Mouse (Mus musculus) CH12.LX (cell line): ENCODE measurements around the gene Med23. TPM values are rescaled to one million over a fixed set of nuclear protein-coding genes. Genes with fewer than 3 reads are reported as not detected.
A peak's percentile ranks its signal among the peaks of the same experiment; 100 is the strongest.

Source experiments
- DNase-seq: peaks from one replicate; pipeline ENCODE4 v3.0.0-alpha.2; 2013; ENCODE audit errors: extremely low read depth
- H3K27ac ChIP-seq: 2 replicates; pipeline ENCODE4 v1.5.1; 2012; ENCODE audit warnings: low read depth, mild to moderate bottlenecking, control low read depth, moderate library complexity; ENCODE audit not compliant: insufficient read depth
- H3K27me3 ChIP-seq: replicated peaks from 2 replicates; pipeline ENCODE3; 2012; ENCODE audit warnings: inconsistent platforms
- H3K36me3 ChIP-seq, 2 experiments: replicated peaks in 1 of 2; 2 replicates each; pipeline versions ENCODE3 to v1.6.1; 2012; ENCODE audit warnings: inconsistent platforms in 1 of 2, low read length in 1 of 2, mild to moderate bottlenecking in 1 of 2, mixed read lengths in 1 of 2, moderate library complexity in 1 of 2; ENCODE audit not compliant: control insufficient read depth in 1 of 2, insufficient read depth in 1 of 2
- H3K4me1 ChIP-seq, 2 experiments: 2 replicates each; pipeline ENCODE4 v1.6.1; 2012; ENCODE audit warnings: inconsistent platforms in 1 of 2, moderate library complexity in 1 of 2; ENCODE audit not compliant: insufficient read depth in 2 of 2, control insufficient read depth in 1 of 2
- H3K4me2 ChIP-seq: 2 replicates; pipeline ENCODE4 v1.6.1; 2012; ENCODE audit warnings: low read depth, mild to moderate bottlenecking, control low read depth; ENCODE audit not compliant: poor library complexity, insufficient read depth, severe bottlenecking
- H3K4me3 ChIP-seq, 3 experiments: fragments of 150-350 bp in 1 of 3; sonication (generic) in 1 of 3; replicated peaks in 1 of 3; 2 replicates each; pipeline versions ENCODE3 to v1.5.1; 2011 to 2012; ENCODE audit warnings: low read depth in 2 of 3, low read length in 2 of 3, mild to moderate bottlenecking in 2 of 3, moderate library complexity in 2 of 3, control low read depth in 1 of 3, improper control_type of control experiment in 1 of 3, inconsistent platforms in 1 of 3, mixed read lengths in 1 of 3; ENCODE audit not compliant: poor library complexity in 1 of 3
- H3K79me2 ChIP-seq: replicated peaks from 2 replicates; pipeline ENCODE4 v1.6.1; 2012; ENCODE audit warnings: mild to moderate bottlenecking, moderate library complexity; ENCODE audit not compliant: control insufficient read depth, poor library complexity, insufficient read depth, severe bottlenecking; ENCODE audit errors: extremely low read depth
- H3K9ac ChIP-seq: 2 replicates; pipeline ENCODE4 v1.6.1; 2012; ENCODE audit warnings: low read depth, mild to moderate bottlenecking, control low read depth, moderate library complexity; ENCODE audit not compliant: insufficient read depth
- H3K9me3 ChIP-seq: replicated peaks from 2 replicates; pipeline ENCODE3; 2012; ENCODE audit warnings: low read length, inconsistent platforms, mixed read lengths
- BHLHE40 ChIP-seq: IDR thresholded peaks from 2 replicates; pipeline ENCODE4 v1.6.1; 2011; ENCODE audit warnings: mild to moderate bottlenecking, low read depth, low read length, improper control_type of control experiment
- CHD2 ChIP-seq: IDR thresholded peaks from 2 replicates; pipeline ENCODE4 v1.6.1; 2011; ENCODE audit warnings: low read length, improper control_type of control experiment
- CTCF ChIP-seq, 2 experiments: IDR thresholded peaks in 1 of 2; conservative IDR thresholded peaks in 1 of 2; 2 replicates each; pipeline ENCODE4 v1.5.1; 2011 to 2012; ENCODE audit warnings: low read depth in 2 of 2, low read length in 2 of 2, improper control_type of control experiment in 1 of 2, inconsistent platforms in 1 of 2, mild to moderate bottlenecking in 1 of 2, moderate library complexity in 1 of 2
- ETS1 ChIP-seq: conservative IDR thresholded peaks from 2 replicates; pipeline ENCODE4 v1.6.1; 2012; ENCODE audit warnings: low read depth, mild to moderate bottlenecking, inconsistent platforms, low read length, improper control_type of control experiment, moderate library complexity
- HCFC1 ChIP-seq: IDR thresholded peaks from 2 replicates; pipeline ENCODE4 v1.6.1; 2012; ENCODE audit warnings: low read depth, mild to moderate bottlenecking, inconsistent platforms, low read length, improper control_type of control experiment
- IRF4 ChIP-seq: IDR thresholded peaks from 2 replicates; pipeline ENCODE4 v1.6.1; 2014; ENCODE audit warnings: low read depth, mild to moderate bottlenecking, inconsistent platforms, low read length, improper control_type of control experiment
- JUN ChIP-seq: IDR thresholded peaks from 2 replicates; pipeline ENCODE4 v1.6.1; 2011; ENCODE audit warnings: low read depth, mild to moderate bottlenecking, low read length, improper control_type of control experiment, moderate library complexity; ENCODE audit not compliant: insufficient read depth
- JUND ChIP-seq: conservative IDR thresholded peaks from 2 replicates; pipeline ENCODE4 v1.6.1; 2011; ENCODE audit warnings: low read depth, low read length, improper control_type of control experiment
- KAT2A ChIP-seq: IDR thresholded peaks from 2 replicates; pipeline ENCODE4 v1.6.1; 2012; ENCODE audit warnings: low read length, improper control_type of control experiment, inconsistent platforms; ENCODE audit not compliant: insufficient replicate concordance
- MAFK ChIP-seq: IDR thresholded peaks from 2 replicates; pipeline ENCODE4 v1.6.1; 2011; ENCODE audit warnings: low read length, improper control_type of control experiment; ENCODE audit not compliant: insufficient replicate concordance
- MAX ChIP-seq: IDR thresholded peaks from 2 replicates; pipeline ENCODE4 v1.6.1; 2011; ENCODE audit warnings: low read length, improper control_type of control experiment
- MAZ ChIP-seq: IDR thresholded peaks from 2 replicates; pipeline ENCODE4 v1.6.1; 2012; ENCODE audit warnings: low read depth, mild to moderate bottlenecking, inconsistent platforms, low read length, improper control_type of control experiment, moderate library complexity
- MXI1 ChIP-seq: IDR thresholded peaks from 2 replicates; pipeline ENCODE4 v1.6.1; 2011; ENCODE audit warnings: mild to moderate bottlenecking, low read depth, low read length, improper control_type of control experiment
- MYC ChIP-seq: IDR thresholded peaks from 2 replicates; pipeline ENCODE4 v1.6.1; 2011; ENCODE audit warnings: low read depth, mild to moderate bottlenecking, improper control_type of control experiment, low read length
- NELFE ChIP-seq: IDR thresholded peaks from 2 replicates; pipeline ENCODE4 v1.6.1; 2011; ENCODE audit warnings: low read depth, low read length, improper control_type of control experiment
- NRF1 ChIP-seq: IDR thresholded peaks from 2 replicates; pipeline ENCODE4 v1.6.1; 2014; ENCODE audit warnings: low read depth, mild to moderate bottlenecking, inconsistent platforms, low read length, improper control_type of control experiment, moderate library complexity
- POLR2AphosphoS2 ChIP-seq: IDR thresholded peaks from 2 replicates; pipeline ENCODE4 v1.6.1; 2011; ENCODE audit warnings: low read depth, low read length, improper control_type of control experiment
- RAD21 ChIP-seq: IDR thresholded peaks from 2 replicates; pipeline ENCODE4 v1.6.1; 2011; ENCODE audit warnings: low read depth, mild to moderate bottlenecking, low read length, improper control_type of control experiment, moderate library complexity
- RCOR1 ChIP-seq: conservative IDR thresholded peaks from 2 replicates; pipeline ENCODE4 v1.6.1; 2012; ENCODE audit warnings: low read depth, mild to moderate bottlenecking, inconsistent platforms, low read length, improper control_type of control experiment
- SIN3A ChIP-seq: IDR thresholded peaks from 2 replicates; pipeline ENCODE4 v1.6.1; 2012; ENCODE audit warnings: low read length, improper control_type of control experiment, inconsistent platforms
- SMC3 ChIP-seq: IDR thresholded peaks from 2 replicates; pipeline ENCODE4 v1.6.1; 2011; ENCODE audit warnings: low read depth, low read length, improper control_type of control experiment
- TBP ChIP-seq: conservative IDR thresholded peaks from 2 replicates; pipeline ENCODE4 v1.6.1; 2011; ENCODE audit warnings: low read depth, low read length, improper control_type of control experiment
- TCF12 ChIP-seq: IDR thresholded peaks from 2 replicates; pipeline ENCODE4 v1.6.1; 2014; ENCODE audit warnings: low read depth, mild to moderate bottlenecking, inconsistent platforms, low read length, improper control_type of control experiment
- USF2 ChIP-seq: conservative IDR thresholded peaks from 2 replicates; pipeline ENCODE4 v1.6.1; 2011; ENCODE audit warnings: low read depth, low read length, improper control_type of control experiment
- ZC3H11A ChIP-seq: IDR thresholded peaks from 2 replicates; pipeline ENCODE4 v1.6.1; 2012; ENCODE audit warnings: low read depth, mild to moderate bottlenecking, inconsistent platforms, low read length, improper control_type of control experiment
- ZKSCAN1 ChIP-seq: IDR thresholded peaks from 2 replicates; pipeline ENCODE4 v1.6.1; 2012; ENCODE audit warnings: low read depth, inconsistent platforms, low read length, improper control_type of control experiment, borderline replicate concordance
- ZMIZ1 ChIP-seq: IDR thresholded peaks from 2 replicates; pipeline ENCODE4 v1.6.1; 2012; ENCODE audit warnings: low read depth, mild to moderate bottlenecking, inconsistent platforms, low read length, improper control_type of control experiment
- ZNF384 ChIP-seq: IDR thresholded peaks from 2 replicates; pipeline ENCODE4 v1.6.1; 2012; ENCODE audit warnings: low read depth, low read length, improper control_type of control experiment, inconsistent platforms
- dilution Hi-C: fragments of 300-500 bp; cut with MboI; formaldehyde crosslinking; loops from 2 replicates; pipeline ENCODE4 v1.14.3; 2020; ENCODE audit warnings: low sequenced_read_pairs; ENCODE audit not compliant: extremely low pct_unique_long_range_greater_than_20kb, extremely low pct_ligation_motif_present
- in situ Hi-C: fragments of 300-500 bp; cut with MboI; formaldehyde crosslinking; loops from 3 replicates; pipeline ENCODE4 v1.14.3; 2019; ENCODE audit warnings: low sequenced_read_pairs, low pct_ligation_motif_present, low pct_unique_long_range_greater_than_20kb, mixed read lengths
- polyA plus RNA-seq: library from polyadenylated mRNA; unstranded; fragments of >175 nt; gene quantifications from 2 replicates; pipeline ENCODE4 v1.2.1, GENCODE M21; 2012; ENCODE audit warnings: low read depth; ENCODE audit not compliant: insufficient read length
- total RNA-seq, 2 experiments: library from RNA; depleted of rRNA; stranded (reverse); fragments of 300-350 nt in 1 of 2; fragments of >200 nt in 1 of 2; gene quantifications; 2 replicates each; pipeline ENCODE4 v1.2.3; 2012 to 2014

Med23 gene
- total and polyA plus RNA-seq, 3 experiments, result 43.5 to 45.7 (median 45.6) TPM

DNA sequence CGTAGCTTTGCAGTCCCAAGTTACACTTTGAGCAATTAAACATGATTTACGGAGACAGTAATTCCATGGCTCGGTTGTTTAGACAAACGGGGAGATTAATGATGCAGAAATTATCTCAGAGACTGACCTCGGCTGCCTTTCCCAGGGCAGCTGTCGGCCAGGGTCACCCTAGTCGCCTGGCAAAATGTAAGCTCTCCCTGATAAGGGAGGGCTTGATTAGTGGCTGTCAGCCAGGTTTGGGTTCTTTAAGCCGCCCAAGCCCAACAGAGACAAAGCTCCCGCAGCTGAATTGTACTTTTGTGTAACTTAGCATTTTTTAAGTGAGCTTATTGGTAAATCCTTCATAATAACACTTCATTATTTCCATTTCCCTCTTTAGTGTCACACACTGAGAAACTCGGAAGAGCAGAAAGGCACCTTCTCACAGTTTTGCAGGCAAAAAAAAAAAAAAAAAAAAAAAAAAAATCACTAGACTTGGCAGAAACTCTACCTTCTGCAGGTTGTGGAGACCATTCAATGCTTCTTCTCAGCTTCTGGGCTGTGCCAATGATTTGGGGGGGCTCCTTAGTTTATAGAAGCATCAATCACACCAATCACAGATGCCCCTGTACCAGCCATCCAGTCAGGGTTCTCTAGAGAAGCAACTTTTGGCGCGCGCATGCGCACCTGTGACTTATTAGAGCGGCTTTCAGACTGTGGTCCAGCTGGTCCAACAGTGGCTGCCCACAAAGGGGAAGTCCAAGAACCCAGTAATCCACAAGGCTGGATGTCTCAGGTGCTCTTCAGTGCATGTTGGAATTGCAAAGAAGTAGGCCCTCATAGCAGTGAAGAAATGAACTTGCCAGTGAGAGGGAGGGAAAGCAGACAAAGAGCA, 89.5 kb downstream of the Med23 start:
- H3K9me3 ChIP-seq, result no peaks in the 10 kb centered on the region
- peaks cover 8 to 10% of the 10 kb centered on the region in 2 experiments for H3K4me1 ChIP-seq
- H3K27me3 ChIP-seq, result no peaks in the 10 kb centered on the region
- H3K36me3 ChIP-seq, result no peaks in the 10 kb centered on the region
- dilution Hi-C loops, result no loop called here
- no peak overlapping the region; the same call in 1 of the 2 replicates for H3K27ac ChIP-seq
- H3K4me3 ChIP-seq, result peak overlapping the region in 2 of 3 experiments; percentile 3 to 20
- TF ChIP-seq IRF4 (0 out of 2 replicates have a peak, but pooled peaks have one; percentile 25), ZNF384 (peak; percentile 90), NELFE (no peak), HCFC1 (no peak), BHLHE40 (no peak), TBP (no peak), MAX (no peak), JUN (no peak), USF2 (no peak), NRF1 (peak; percentile 97), ETS1 (no peak), KAT2A (no peak)
- in situ Hi-C loops, result loop anchor here (5.0 kb wide), 1 partner anchor 258 kb away; no protein-coding TSS in a partner anchor
- H3K9ac ChIP-seq, result no peak overlapping the region; the same call in 1 of the 2 replicates
- no peaks in the 10 kb centered on the region for H3K79me2 ChIP-seq
- H3K4me2 ChIP-seq, result peak overlapping the region; percentile 96
- DNase-seq, result no peak

DNA sequence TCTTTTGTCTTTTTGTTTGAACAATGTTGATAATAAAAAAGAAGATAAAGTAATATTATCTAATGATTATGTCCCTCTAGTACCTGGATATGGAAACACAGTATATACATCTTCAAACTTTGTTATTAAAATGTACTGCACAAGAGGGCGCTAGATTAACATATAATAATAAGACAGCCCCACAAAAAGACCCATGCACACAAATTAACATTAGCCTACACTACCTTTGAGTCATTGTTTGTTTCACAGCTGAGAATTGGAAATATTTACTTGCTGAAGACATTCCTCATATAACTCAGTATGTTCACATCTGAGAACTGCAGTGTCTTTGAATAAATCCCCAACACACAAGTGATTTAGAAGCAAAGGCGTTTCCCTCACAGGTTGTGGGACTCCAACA, 91.3 kb downstream of the Med23 start:
- peak; percentile 31 for DNase-seq
- H3K9ac ChIP-seq, result no peak overlapping the region
- H3K27me3 ChIP-seq, result no peaks in the 10 kb centered on the region
- dilution Hi-C loops, result no loop called here
- no peak overlapping the region for H3K27ac ChIP-seq
- TF ChIP-seq NELFE, result no peak
- TF ChIP-seq MAFK, result no peak
- TF ChIP-seq KAT2A, result no peak
- no peak for TF ChIP-seq BHLHE40
- TF ChIP-seq SMC3, result peak; percentile 85
- no peak for TF ChIP-seq MAX
- TF ChIP-seq ZC3H11A, result peak; percentile 77
- TF ChIP-seq RAD21, result peak; percentile 90
- peak in 1 of 2 experiments; percentile 81; a peak in 2 of 4 replicates for TF ChIP-seq CTCF (conservative IDR thresholded peaks at IDR 0.05 in 1 of 2, IDR thresholded peaks at IDR 0.05 in 1 of 2; ENCODE audit: low read depth in 2 of 2, low read length in 2 of 2)
- no peak for TF ChIP-seq POLR2AphosphoS2
- TF ChIP-seq IRF4, result peak; percentile 26; the same call in 1 of the 2 replicates
- TF ChIP-seq ZMIZ1, result no peak
- peak; percentile 28; the same call in 1 of the 2 replicates for TF ChIP-seq JUND
- no peak for TF ChIP-seq SIN3A
- no peak for TF ChIP-seq MYC
- TF ChIP-seq CHD2, result no peak
- TF ChIP-seq RCOR1, result no peak
- no peak for TF ChIP-seq HCFC1
- peak; percentile 19; the same call in 1 of the 2 replicates for TF ChIP-seq MAZ
- no peak for TF ChIP-seq TCF12
- no peak for TF ChIP-seq ZKSCAN1
- TF ChIP-seq MXI1, result no peak
- H3K4me1 ChIP-seq, result peaks cover 5 to 10% of the 10 kb centered on the region in 2 experiments; a peak in 3 of 4 replicates
- H3K9me3 ChIP-seq, result no peaks in the 10 kb centered on the region
- H3K4me2 ChIP-seq, result no peak overlapping the region
- no peaks in the 10 kb centered on the region for H3K79me2 ChIP-seq
- H3K36me3 ChIP-seq, result no peaks in the 10 kb centered on the region
- in situ Hi-C loops, result no loop called here
- H3K4me3 ChIP-seq, result no peak overlapping the region
